Mouse (Mus musculus): ENCODE data around the gene Ralbp1.

- TF ChIP-seq GATA1 (IDR thresholded peaks at IDR 0.05; ENCODE audit: low read length), result no peak
- no peak for TF ChIP-seq TAL1 (IDR thresholded peaks at IDR 0.05; ENCODE audit: low read length)
Measured at GRCm38 (mm10) chr17:65921975-65922374, 36.4 kb upstream of the Ralbp1 start.

Measured in erythroblast, embryonic 14.5 days (primary cell).